Comparison of ENCODE assay signal across 9 mouse cellular contexts in genomic region chr4:150374651-150375447, GRCm38 (mm10).
A peak's percentile ranks its signal among the peaks of the same experiment; 100 is the strongest.
DNase-seq lines count a peak whose midpoint lies in the region; ATAC-seq and TF ChIP-seq lines count a peak whose summit lies in the region.
"Had no signal": no experiment of that assay in that cellular context is flagged by ENCODE, and none has a peak within 500 bp of the region (broad histone marks: within the 10 kb centered on the region; RNA-seq: fewer than 3 reads in every experiment).

No protein-coding gene starts in this region.

- H3K4me1 ChIP-seq in midbrain, embryonic 11.5 days (ENCODE audit: control insufficient read depth, insufficient read depth, low read length) = peaks cover 50% of the 10 kb centered on the region
- peaks cover 77% of the 10 kb centered on the region for H3K4me1 ChIP-seq in midbrain, embryonic 10.5 days
- H3K4me1 ChIP-seq in limb, embryonic 10.5 days = peaks cover 81% of the 10 kb centered on the region
- H3K4me1 ChIP-seq in small intestine, adult 2 months (ENCODE audit: control insufficient read depth, insufficient read depth, insufficient read length, low read length) = peaks cover 22% of the 10 kb centered on the region

- H3K27me3 ChIP-seq in midbrain, embryonic 11.5 days (ENCODE audit: control insufficient read depth, insufficient read depth, low read length) = no peaks in the 10 kb centered on the region
- H3K27me3 ChIP-seq in midbrain, embryonic 10.5 days (ENCODE audit: low read depth, poor library complexity, severe bottlenecking) = peaks cover 3% of the 10 kb centered on the region; the same call in 1 of the 2 replicates
- H3K27me3 ChIP-seq in limb, embryonic 10.5 days (ENCODE audit: low read depth, poor library complexity, severe bottlenecking) = no peaks in the 10 kb centered on the region
- no peaks in the 10 kb centered on the region for H3K27me3 ChIP-seq in small intestine, adult 2 months (ENCODE audit: control insufficient read depth, insufficient read depth, low read length)

- DNase-seq in gastrocnemius, adult 2 months = no peak
- DNase-seq in gastrocnemius, postnatal 10 days = no peak
- no peak for DNase-seq in midbrain, embryonic 11.5 days (ENCODE audit: low spot score, missing footprints)
- no peak for DNase-seq in midbrain, embryonic 10.5 days (ENCODE audit: low spot score)
- no peak for DNase-seq in limb, embryonic 10.5 days (ENCODE audit: low spot score)
- no peak for DNase-seq in left cerebral cortex, adult 2 months (ENCODE audit: extremely low spot score in 1 of 2, low spot score in 2 of 2)
- no peak for DNase-seq in cerebellum, adult 9-11 months

- TF ChIP-seq CTCF in gastrocnemius, adult 2 months (IDR thresholded peaks at IDR 0.05) = no peak
- TF ChIP-seq CTCF in small intestine, adult 2 months (IDR thresholded peaks at IDR 0.05; ENCODE audit: extremely low read depth, insufficient read length, insufficient replicate concordance, low read depth, low read length) = no peak
- no peak for TF ChIP-seq CTCF in left cerebral cortex, adult 2 months (IDR thresholded peaks at IDR 0.05)

- WGBS in midbrain, embryonic 11.5 days = 56% methylated on average over 9 of the region's 9 CpGs
- 62% methylated on average over 9 of the region's 9 CpGs for WGBS in midbrain, embryonic 10.5 days
- 37% methylated on average over 9 of the region's 9 CpGs for WGBS in limb, embryonic 10.5 days
- 38% methylated on average over 9 of the region's 9 CpGs for WGBS in small intestine, adult 2 months

- H3K4me3 ChIP-seq in gastrocnemius, adult 2 months = no peak overlapping the region
- H3K4me3 ChIP-seq in midbrain, embryonic 11.5 days (ENCODE audit: low read depth, low read length) = no peak overlapping the region
- no peak overlapping the region for H3K4me3 ChIP-seq in midbrain, embryonic 10.5 days
- H3K4me3 ChIP-seq in limb, embryonic 10.5 days = peak overlapping the region; percentile 79
- no peak overlapping the region for H3K4me3 ChIP-seq in small intestine, adult 2 months (ENCODE audit: low read depth, low read length)
- H3K4me3 ChIP-seq in left cerebral cortex, adult 2 months = no peak overlapping the region
- H3K4me3 ChIP-seq: liver, embryonic 15.5 days had no signal

- H3K9me3 ChIP-seq in midbrain, embryonic 11.5 days (ENCODE audit: control insufficient read depth, low read length) = no peaks in the 10 kb centered on the region
- no peaks in the 10 kb centered on the region for H3K9me3 ChIP-seq in midbrain, embryonic 10.5 days (replicated peaks)
- H3K9me3 ChIP-seq in limb, embryonic 10.5 days (replicated peaks) = no peaks in the 10 kb centered on the region
- H3K9me3 ChIP-seq: liver, embryonic 15.5 days had no signal

- ATAC-seq in midbrain, embryonic 11.5 days (ENCODE audit: low FRiP score) = no peak

- intact Hi-C loops in gastrocnemius, adult 2 months (cut with DNase I) = no loop called here
- intact Hi-C loops in left cerebral cortex, adult 2 months (cut with DNase I) = no loop called here

- peak overlapping the region; percentile 4; the same call in 1 of the 2 replicates for H3K27ac ChIP-seq in gastrocnemius, adult 2 months
- H3K27ac ChIP-seq in midbrain, embryonic 11.5 days (ENCODE audit: low read depth, low read length) = peak overlapping the region; percentile 15; the same call in 1 of the 2 replicates
- no peak overlapping the region; the same call in 1 of the 2 replicates for H3K27ac ChIP-seq in midbrain, embryonic 10.5 days (replicated peaks)
- peak overlapping the region; percentile 99; the same call in 1 of the 2 replicates for H3K27ac ChIP-seq in limb, embryonic 10.5 days
- peak overlapping the region; percentile 31; the same call in 1 of the 2 replicates for H3K27ac ChIP-seq in small intestine, adult 2 months (ENCODE audit: insufficient read depth, low read depth, low read length)
- no peak overlapping the region for H3K27ac ChIP-seq in left cerebral cortex, adult 2 months
- H3K27ac ChIP-seq: liver, embryonic 15.5 days had no signal

- H3K9ac ChIP-seq in midbrain, embryonic 11.5 days (ENCODE audit: low read length) = no peak overlapping the region; the same call in 1 of the 2 replicates
- H3K9ac ChIP-seq: liver, embryonic 15.5 days had no signal

- no peaks in the 10 kb centered on the region for H3K36me3 ChIP-seq in midbrain, embryonic 11.5 days (ENCODE audit: control insufficient read depth, insufficient read depth, low read length)
- H3K36me3 ChIP-seq in midbrain, embryonic 10.5 days = no peaks in the 10 kb centered on the region
- no peaks in the 10 kb centered on the region for H3K36me3 ChIP-seq in limb, embryonic 10.5 days
- no peaks in the 10 kb centered on the region for H3K36me3 ChIP-seq in small intestine, adult 2 months (ENCODE audit: control insufficient read depth, insufficient read depth, low read length)
- H3K36me3 ChIP-seq: liver, embryonic 15.5 days had no signal

- H3K4me2 ChIP-seq in midbrain, embryonic 11.5 days = no peak overlapping the region

- TF ChIP-seq POLR2A in small intestine, adult 2 months (IDR thresholded peaks at IDR 0.05; ENCODE audit: low read depth, low read length) = no peak

Comparison
In these comparisons a context has a peak if more than half of its experiments do, and no peak if none do; other contexts are left out.
1. H3K27ac ChIP-seq: peak in gastrocnemius, adult 2 months (single experiment), midbrain, embryonic 11.5 days (single experiment), limb, embryonic 10.5 days (single experiment) and small intestine, adult 2 months (single experiment); none in midbrain, embryonic 10.5 days (single experiment) and left cerebral cortex, adult 2 months (single experiment).